Mouse (Mus musculus) brain, embryonic 14.5 days (tissue): Measurements from ENCODE around the gene Bpgm.

Experiments used
- CTCF ChIP-seq: fragments of 200-500 bp; IDR thresholded peaks from 2 replicates; pipeline ENCODE4 v1.5.1; 2012; ENCODE audit warnings: inconsistent platforms, mild to moderate bottlenecking, moderate library complexity, borderline replicate concordance; ENCODE audit not compliant: insufficient read depth, insufficient read length; ENCODE audit errors: extremely low read depth
- POLR2A ChIP-seq: fragments of 200-500 bp; IDR thresholded peaks from 2 replicates; pipeline ENCODE4 v1.6.1; 2012; ENCODE audit warnings: mild to moderate bottlenecking, inconsistent platforms, borderline replicate concordance; ENCODE audit not compliant: poor library complexity, insufficient read depth, insufficient read length, severe bottlenecking; ENCODE audit errors: extremely low read depth

- TF ChIP-seq CTCF (no peak), POLR2A (no peak)
These were observed 10.1 kb downstream of the Bpgm start for GRCm38 (mm10) chr6:34486071-34486626.
